Mouse (Mus musculus): Measurements from ENCODE around the gene Polr2a. TPM values are rescaled to one million over a fixed set of nuclear protein-coding genes. Genes with fewer than 3 reads are reported as not detected.
"Not testable (repeated sequence)": the region's sequence is repeated elsewhere in the genome, so short reads cannot be mapped to it uniquely, and the experiment has no call there.

Polr2a gene
- polyA plus RNA-seq, 1 experiment from 2014 or later = 16.6 TPM

- ATAC-seq (ENCODE audit: low FRiP score, low read depth) = no peak
- H3K4me2 ChIP-seq = no peak overlapping the region
- H3K9ac ChIP-seq = no peak overlapping the region
- peaks cover 40% of the 10 kb centered on the region for H3K4me1 ChIP-seq (replicated peaks)
- H3K27ac ChIP-seq (replicated peaks) = peak overlapping the region; percentile 97
- no peak overlapping the region for H3K4me3 ChIP-seq
- H3K36me3 ChIP-seq = no peaks in the 10 kb centered on the region
- H3K9me3 ChIP-seq = no peaks in the 10 kb centered on the region
- 89% methylated on average over 7 of the region's 7 CpGs for WGBS
- H3K27me3 ChIP-seq = no peaks in the 10 kb centered on the region
Measured at GRCm38 (mm10) chr11:69760901-69761200, 2.4 kb upstream of the Polr2a start.

- no peaks in the 10 kb centered on the region for H3K27me3 ChIP-seq
- H3K36me3 ChIP-seq = no peaks in the 10 kb centered on the region
- H3K27ac ChIP-seq (replicated peaks) = peak overlapping the region; percentile 97
- WGBS = 77% methylated on average over 14 of the region's 14 CpGs
- H3K4me2 ChIP-seq = peak overlapping the region; percentile 79
- no peak for ATAC-seq (ENCODE audit: low FRiP score, low read depth)
- no peaks in the 10 kb centered on the region for H3K9me3 ChIP-seq
- H3K4me3 ChIP-seq = peak overlapping the region; percentile 46
- peaks cover 43% of the 10 kb centered on the region for H3K4me1 ChIP-seq (replicated peaks)
- H3K9ac ChIP-seq = peak overlapping the region; percentile 62
Measured at GRCm38 (mm10) chr11:69760160-69760900, 1.9 kb upstream of the Polr2a start.

GRCm38 (mm10) chr11:69758971-69759721, 709 bp upstream of the Polr2a start:
- under 1% methylated on average over 37 of the region's 37 CpGs for WGBS
- Histone ChIP-seq H3K4me2 (peak overlapping the region; percentile 79), H3K36me3 (no peaks in the 10 kb centered on the region), H3K4me1 (replicated peaks) (peaks cover 49% of the 10 kb centered on the region), H3K4me3 (peak overlapping the region; percentile 46), H3K9me3 (no peaks in the 10 kb centered on the region), H3K27ac (replicated peaks) (peak overlapping the region; percentile 97), H3K9ac (peak overlapping the region; percentile 62), H3K27me3 (no peaks in the 10 kb centered on the region)
- ATAC-seq (ENCODE audit: low FRiP score, low read depth) = peak; percentile 91

- peak overlapping the region; percentile 46 for H3K4me3 ChIP-seq
- WGBS = under 1% methylated on average over 23 of the region's 26 CpGs
- peak overlapping the region; percentile 97 for H3K27ac ChIP-seq (replicated peaks)
- H3K4me2 ChIP-seq = peak overlapping the region; percentile 79
- ATAC-seq (ENCODE audit: low FRiP score, low read depth) = peak; percentile 83
- H3K4me1 ChIP-seq (replicated peaks) = peaks cover 55% of the 10 kb centered on the region
- no peaks in the 10 kb centered on the region for H3K9me3 ChIP-seq
- no peaks in the 10 kb centered on the region for H3K27me3 ChIP-seq
- no peaks in the 10 kb centered on the region for H3K36me3 ChIP-seq
- peak overlapping the region; percentile 66 for H3K9ac ChIP-seq
Measured at GRCm38 (mm10) chr11:69758090-69758456, 364 bp downstream of the Polr2a start.

- 42% methylated on average over 9 of the region's 9 CpGs for WGBS
- H3K9ac ChIP-seq = peak overlapping the region; percentile 66
- peaks cover 55% of the 10 kb centered on the region for H3K4me1 ChIP-seq (replicated peaks)
- H3K27me3 ChIP-seq = no peaks in the 10 kb centered on the region
- peak overlapping the region; percentile 46 for H3K4me3 ChIP-seq
- H3K4me2 ChIP-seq = peak overlapping the region; percentile 79
- no peak for ATAC-seq (ENCODE audit: low FRiP score, low read depth)
- H3K27ac ChIP-seq (replicated peaks) = peak overlapping the region; percentile 97
- no peaks in the 10 kb centered on the region for H3K36me3 ChIP-seq
- H3K9me3 ChIP-seq = no peaks in the 10 kb centered on the region
Measured at GRCm38 (mm10) chr11:69757303-69758089, 941 bp downstream of the Polr2a start.

- peaks cover 43% of the 10 kb centered on the region for H3K4me1 ChIP-seq (replicated peaks)
- H3K9me3 ChIP-seq = no peaks in the 10 kb centered on the region
- no peak overlapping the region for H3K27ac ChIP-seq (replicated peaks)
- no peak overlapping the region for H3K9ac ChIP-seq
- 0 out of 2 replicates have a peak overlapping the region, but pooled peaks have one; percentile 5 for H3K4me3 ChIP-seq
- H3K36me3 ChIP-seq = no peaks in the 10 kb centered on the region
- WGBS = 61% methylated on average over 3 of the region's 3 CpGs
- no peaks in the 10 kb centered on the region for H3K27me3 ChIP-seq
- ATAC-seq (ENCODE audit: low FRiP score, low read depth) = no peak
- peak overlapping the region; percentile 79 for H3K4me2 ChIP-seq
Measured at GRCm38 (mm10) chr11:69754701-69755100, 3.7 kb downstream of the Polr2a start.

- Histone ChIP-seq H3K9ac (no peak overlapping the region), H3K4me3 (0 out of 2 replicates have a peak overlapping the region, but pooled peaks have one; percentile 5), H3K36me3 (no peaks in the 10 kb centered on the region), H3K27me3 (no peaks in the 10 kb centered on the region), H3K9me3 (no peaks in the 10 kb centered on the region), H3K27ac (replicated peaks) (no peak overlapping the region), H3K4me2 (peak overlapping the region; percentile 79), H3K4me1 (replicated peaks) (peaks cover 40% of the 10 kb centered on the region)
- ATAC-seq (ENCODE audit: low FRiP score, low read depth) = no peak
- 90% methylated on average over 5 of the region's 5 CpGs for WGBS
Measured at GRCm38 (mm10) chr11:69754233-69754632, 4.2 kb downstream of the Polr2a start.

GRCm38 (mm10) chr11:69752686-69753085, 5.8 kb downstream of the Polr2a start:
- Histone ChIP-seq H3K27ac (replicated peaks) (no peak overlapping the region), H3K4me2 (no peak overlapping the region), H3K4me3 (no peak overlapping the region), H3K9ac (no peak overlapping the region), H3K4me1 (replicated peaks) (peaks cover 40% of the 10 kb centered on the region), H3K9me3 (no peaks in the 10 kb centered on the region), H3K36me3 (0 out of 2 replicates have a peak, but pooled peaks cover 5% of the 10 kb centered on the region), H3K27me3 (no peaks in the 10 kb centered on the region)
- no peak for ATAC-seq (ENCODE audit: low FRiP score, low read depth)

- no peaks in the 10 kb centered on the region for H3K27me3 ChIP-seq
- H3K27ac ChIP-seq (replicated peaks) = no peak overlapping the region
- peaks cover 29% of the 10 kb centered on the region for H3K4me1 ChIP-seq (replicated peaks)
- no peak overlapping the region for H3K4me3 ChIP-seq
- no peak for ATAC-seq (ENCODE audit: low FRiP score, low read depth)
- H3K9ac ChIP-seq = no peak overlapping the region
- H3K9me3 ChIP-seq = no peaks in the 10 kb centered on the region
- 89% methylated on average over 3 of the region's 3 CpGs for WGBS
- no peak overlapping the region for H3K4me2 ChIP-seq
- H3K36me3 ChIP-seq = peaks cover 12% of the 10 kb centered on the region
Measured at GRCm38 (mm10) chr11:69751635-69752034, 6.8 kb downstream of the Polr2a start.

- peaks cover 24% of the 10 kb centered on the region for H3K36me3 ChIP-seq
- not testable (repeated sequence) for H3K4me2 ChIP-seq; H3K9ac ChIP-seq; H3K27ac ChIP-seq (replicated peaks); H3K27me3 ChIP-seq; H3K9me3 ChIP-seq; H3K4me3 ChIP-seq; ATAC-seq (ENCODE audit: low FRiP score, low read depth); H3K4me1 ChIP-seq (replicated peaks)
- 85% methylated on average over 2 of the region's 3 CpGs for whole genome bisulfite sequencing
Measured at GRCm38 (mm10) chr11:69731408-69731807, 27.0 kb downstream of the Polr2a start.

GRCm38 (mm10) chr11:69729063-69729462, 29.4 kb downstream of the Polr2a start:
- Histone ChIP-seq H3K4me1 (replicated peaks) (no peaks in the 10 kb centered on the region), H3K4me2 (no peak overlapping the region), H3K4me3 (no peak overlapping the region), H3K27ac (replicated peaks) (no peak overlapping the region), H3K36me3 (peaks cover 2% of the 10 kb centered on the region; the same call in 1 of the 2 replicates), H3K27me3 (no peaks in the 10 kb centered on the region), H3K9me3 (no peaks in the 10 kb centered on the region), H3K9ac (no peak overlapping the region)
- no peak for ATAC-seq (ENCODE audit: low FRiP score, low read depth)
- WGBS = 24% methylated on average over 3 of the region's 3 CpGs

GRCm38 (mm10) chr11:69725951-69726350, 32.5 kb downstream of the Polr2a start:
- H3K9ac ChIP-seq = no peak overlapping the region
- H3K4me1 ChIP-seq (replicated peaks) = no peaks in the 10 kb centered on the region
- H3K9me3 ChIP-seq = no peaks in the 10 kb centered on the region
- no peak overlapping the region for H3K4me2 ChIP-seq
- H3K27ac ChIP-seq (replicated peaks) = no peak overlapping the region
- no peak for ATAC-seq (ENCODE audit: low FRiP score, low read depth)
- 36% methylated on average over 5 of the region's 5 CpGs for WGBS
- no peaks in the 10 kb centered on the region for H3K27me3 ChIP-seq
- H3K36me3 ChIP-seq = no peaks in the 10 kb centered on the region
- no peak overlapping the region for H3K4me3 ChIP-seq
